20 mouse cellular contexts compared by ENCODE assay signal in genomic region chr15:82335194-82335593, GRCm38 (mm10). TPM values are rescaled to one million over a fixed set of nuclear protein-coding genes. Genes with fewer than 3 reads are reported as not detected.
"Had no signal": no experiment of that assay in that cellular context is flagged by ENCODE, and none has a peak within 500 bp of the region (broad histone marks: within the 10 kb centered on the region; RNA-seq: fewer than 3 reads in every experiment).

No protein-coding gene starts in this region.

- DNase-seq: kidney, postnatal 10 days; kidney, postnatal 36 days; layer of hippocampus, postnatal 36 days; left cerebral cortex, postnatal 4 days; liver; lung, embryonic 14.5 days; retina, postnatal 1 day; right cerebral cortex, postnatal 25 days; spleen, adult 18-20 months; thymus, postnatal 25 days had no signal

- H3K9me3 ChIP-seq: kidney, embryonic 15.5 days; limb, embryonic 13.5 days; liver, embryonic 12.5 days; midbrain, embryonic 12.5 days; midbrain, embryonic 15.5 days; neural tube, embryonic 12.5 days; stomach, embryonic 15.5 days had no signal

- H3K27ac ChIP-seq: kidney, embryonic 15.5 days; limb, embryonic 13.5 days; liver, embryonic 12.5 days; macrophage; midbrain, embryonic 12.5 days; midbrain, embryonic 15.5 days; neural tube, embryonic 12.5 days; stomach, embryonic 15.5 days had no signal

- H3K4me3 ChIP-seq: kidney, embryonic 15.5 days; limb, embryonic 13.5 days; liver, embryonic 12.5 days; midbrain, embryonic 12.5 days; midbrain, embryonic 15.5 days; neural tube, embryonic 12.5 days; stomach, embryonic 15.5 days had no signal

- H3K36me3 ChIP-seq: midbrain, embryonic 15.5 days had no signal

- H3K9ac ChIP-seq: kidney, embryonic 15.5 days; limb, embryonic 13.5 days; liver, embryonic 12.5 days; lung, embryonic 14.5 days; midbrain, embryonic 12.5 days; midbrain, embryonic 15.5 days; neural tube, embryonic 12.5 days; stomach, embryonic 15.5 days had no signal

- ATAC-seq: liver, embryonic 12.5 days; lung, postnatal 0 days; midbrain, embryonic 15.5 days had no signal

- H3K4me2 ChIP-seq: kidney, embryonic 15.5 days; limb, embryonic 13.5 days; liver, embryonic 12.5 days; lung, embryonic 14.5 days; midbrain, embryonic 12.5 days; midbrain, embryonic 15.5 days; neural tube, embryonic 12.5 days; stomach, embryonic 15.5 days had no signal

- H3K27me3 ChIP-seq: kidney, embryonic 15.5 days; liver, embryonic 12.5 days; stomach, embryonic 15.5 days had no signal

RNA-seq across cellular contexts. Expression of gene Wbp2nl, which starts 36.4 kb away (rescaled TPM):
- polyA plus RNA-seq: limb, embryonic 13.5 days; liver, embryonic 16.5 days; macrophage; midbrain, embryonic 15.5 days; neural tube, embryonic 12.5 days had no signal
